Mouse (Mus musculus): ENCODE measurements around the gene Wdr27. TPM values are rescaled to one million over a fixed set of nuclear protein-coding genes. Genes with fewer than 3 reads are reported as not detected.
"Not testable (repeated sequence)": the region's sequence is repeated elsewhere in the genome, so short reads cannot be mapped to it uniquely, and the experiment has no call there.

The Wdr27 gene
- polyA plus RNA-seq, 1 experiment from 2014 or later: 1.3 TPM

GRCm38 (mm10) chr17:14958686-14959327, 15.8 kb upstream of the Wdr27 start:
- Histone ChIP-seq H3K27me3 (no peaks in the 10 kb centered on the region), H3K27ac (peak overlapping the region; percentile 11; the same call in 1 of the 2 replicates), H3K4me3 (replicated peaks) (peak overlapping the region; percentile 85), H3K4me1 (replicated peaks) (peaks cover 32% of the 10 kb centered on the region), H3K9me3 (replicated peaks) (no peaks in the 10 kb centered on the region), H3K4me2 (peak overlapping the region; percentile 83), H3K9ac (peak overlapping the region; percentile 39), H3K36me3 (peaks cover 35% of the 10 kb centered on the region)
- ATAC-seq (ENCODE audit: low read depth): no peak
- DNase-seq: peak; percentile 16
- 33% methylated on average over 5 of the region's 5 CpGs for WGBS (ENCODE audit: insufficient replicate concordance)

- H3K27me3 ChIP-seq: no peaks in the 10 kb centered on the region
- H3K4me1 ChIP-seq (replicated peaks): peaks cover 21% of the 10 kb centered on the region
- no peak overlapping the region for H3K4me3 ChIP-seq (replicated peaks)
- WGBS (ENCODE audit: insufficient replicate concordance): 67% methylated on average over 8 of the region's 8 CpGs
- H3K27ac ChIP-seq: peak overlapping the region; percentile 1; the same call in 1 of the 2 replicates
- ATAC-seq (ENCODE audit: low read depth) (peak; percentile 79), DNase-seq (peak; percentile 15)
- no peak overlapping the region for H3K9ac ChIP-seq
- H3K9me3 ChIP-seq (replicated peaks): no peaks in the 10 kb centered on the region
- H3K4me2 ChIP-seq: no peak overlapping the region
- peaks cover 73% of the 10 kb centered on the region for H3K36me3 ChIP-seq
Measured at GRCm38 (mm10) chr17:14953452-14953851, 10.5 kb upstream of the Wdr27 start.

- H3K4me3 ChIP-seq (replicated peaks): no peak overlapping the region
- 74% methylated on average over 7 of the region's 7 CpGs for WGBS (ENCODE audit: insufficient replicate concordance)
- no peak for ATAC-seq (ENCODE audit: low read depth)
- DNase-seq: no peak
- no peak overlapping the region for H3K27ac ChIP-seq
- no peak overlapping the region for H3K4me2 ChIP-seq
- H3K4me1 ChIP-seq (replicated peaks): peaks cover 26% of the 10 kb centered on the region
- H3K9ac ChIP-seq: no peak overlapping the region
- no peaks in the 10 kb centered on the region for H3K9me3 ChIP-seq (replicated peaks)
- no peaks in the 10 kb centered on the region for H3K27me3 ChIP-seq
- H3K36me3 ChIP-seq: peaks cover 77% of the 10 kb centered on the region
Measured at GRCm38 (mm10) chr17:14949161-14949827, 6.3 kb upstream of the Wdr27 start.

GRCm38 (mm10) chr17:14944551-14944950, 1.6 kb upstream of the Wdr27 start:
- 86% methylated on average over 1 of the region's 1 CpGs for WGBS (ENCODE audit: insufficient replicate concordance)
- H3K9me3 ChIP-seq (replicated peaks): no peaks in the 10 kb centered on the region
- peak overlapping the region; percentile 20 for H3K9ac ChIP-seq
- no peaks in the 10 kb centered on the region for H3K27me3 ChIP-seq
- H3K27ac ChIP-seq: no peak overlapping the region
- peaks cover 32% of the 10 kb centered on the region for H3K4me1 ChIP-seq (replicated peaks)
- peak overlapping the region; percentile 95 for H3K4me2 ChIP-seq
- DNase-seq (no peak), ATAC-seq (ENCODE audit: low read depth) (no peak)
- peaks cover 35% of the 10 kb centered on the region for H3K36me3 ChIP-seq
- no peak overlapping the region; the same call in 1 of the 2 replicates for H3K4me3 ChIP-seq (replicated peaks)

- H3K36me3 ChIP-seq: peaks cover 29% of the 10 kb centered on the region
- H3K4me1 ChIP-seq (replicated peaks): peaks cover 32% of the 10 kb centered on the region
Measured at GRCm38 (mm10) chr17:14943729-14944059, 736 bp upstream of the Wdr27 start.

GRCm38 (mm10) chr17:14942181-14942580, 777 bp downstream of the Wdr27 start:
- Histone ChIP-seq H3K36me3 (peaks cover 18% of the 10 kb centered on the region), H3K4me3 (replicated peaks) (peak overlapping the region; percentile 93), H3K4me1 (replicated peaks) (peaks cover 32% of the 10 kb centered on the region), H3K9ac (peak overlapping the region; percentile 90), H3K4me2 (peak overlapping the region; percentile 95)
- not testable (repeated sequence) for DNase-seq; H3K27me3 ChIP-seq; H3K27ac ChIP-seq; ATAC-seq (ENCODE audit: low read depth); H3K9me3 ChIP-seq (replicated peaks)
- WGBS (ENCODE audit: insufficient replicate concordance): 62% methylated on average over 6 of the region's 6 CpGs

More at GRCm38 (mm10) chr17:14943729-14944059, 736 bp upstream of the Wdr27 start:
- H3K9ac ChIP-seq: peak overlapping the region; percentile 90
- H3K27me3 ChIP-seq: no peaks in the 10 kb centered on the region
- H3K4me3 ChIP-seq (replicated peaks): peak overlapping the region; percentile 93
- WGBS (ENCODE audit: insufficient replicate concordance): 11% methylated on average over 16 of the region's 16 CpGs
- H3K4me2 ChIP-seq: peak overlapping the region; percentile 95
- no peaks in the 10 kb centered on the region for H3K9me3 ChIP-seq (replicated peaks)
- ATAC-seq (ENCODE audit: low read depth) (peak; percentile 6), DNase-seq (no peak)
- peak overlapping the region; percentile 78 for H3K27ac ChIP-seq

- no peaks in the 10 kb centered on the region for H3K9me3 ChIP-seq (replicated peaks)
- 57% methylated on average over 5 of the region's 5 CpGs for WGBS (ENCODE audit: insufficient replicate concordance)
- no peaks in the 10 kb centered on the region for H3K4me1 ChIP-seq (replicated peaks)
- ATAC-seq (ENCODE audit: low read depth) (no peak), DNase-seq (no peak)
- H3K27me3 ChIP-seq: no peaks in the 10 kb centered on the region
- no peak overlapping the region for H3K9ac ChIP-seq
- no peaks in the 10 kb centered on the region for H3K36me3 ChIP-seq
- no peak overlapping the region for H3K4me3 ChIP-seq (replicated peaks)
- no peak overlapping the region for H3K27ac ChIP-seq
- no peak overlapping the region for H3K4me2 ChIP-seq
Measured at GRCm38 (mm10) chr17:14935841-14936605, 6.9 kb downstream of the Wdr27 start.

- ATAC-seq (ENCODE audit: low read depth); H3K4me1 ChIP-seq (replicated peaks); H3K36me3 ChIP-seq; H3K27ac ChIP-seq; H3K9me3 ChIP-seq (replicated peaks); H3K4me3 ChIP-seq (replicated peaks); H3K9ac ChIP-seq; H3K4me2 ChIP-seq; DNase-seq; H3K27me3 ChIP-seq: not testable (repeated sequence)
- WGBS (ENCODE audit: insufficient replicate concordance): 75% methylated on average over 14 of the region's 14 CpGs
Measured at GRCm38 (mm10) chr17:14935280-14935679, 7.7 kb downstream of the Wdr27 start.

- Histone ChIP-seq H3K27ac (no peak overlapping the region), H3K4me2 (no peak overlapping the region), H3K4me3 (replicated peaks) (no peak overlapping the region), H3K9me3 (replicated peaks) (no peaks in the 10 kb centered on the region), H3K4me1 (replicated peaks) (no peaks in the 10 kb centered on the region), H3K36me3 (no peaks in the 10 kb centered on the region), H3K9ac (no peak overlapping the region), H3K27me3 (no peaks in the 10 kb centered on the region)
- DNase-seq (no peak), ATAC-seq (ENCODE audit: low read depth) (no peak)
- 54% methylated on average over 5 of the region's 5 CpGs for WGBS (ENCODE audit: insufficient replicate concordance)
Measured at GRCm38 (mm10) chr17:14931469-14931868, 11.5 kb downstream of the Wdr27 start.

GRCm38 (mm10) chr17:14930697-14931096, 12.3 kb downstream of the Wdr27 start:
- no peaks in the 10 kb centered on the region for H3K27me3 ChIP-seq
- no peak overlapping the region for H3K4me2 ChIP-seq
- no peak overlapping the region for H3K27ac ChIP-seq
- H3K4me3 ChIP-seq (replicated peaks): no peak overlapping the region
- 38% methylated on average over 7 of the region's 7 CpGs for WGBS (ENCODE audit: insufficient replicate concordance)
- H3K9me3 ChIP-seq (replicated peaks): no peaks in the 10 kb centered on the region
- H3K4me1 ChIP-seq (replicated peaks): no peaks in the 10 kb centered on the region
- H3K36me3 ChIP-seq: no peaks in the 10 kb centered on the region
- DNase-seq: no peak
- H3K9ac ChIP-seq: no peak overlapping the region
- no peak for ATAC-seq (ENCODE audit: low read depth)

- WGBS (ENCODE audit: insufficient replicate concordance): 62% methylated on average over 5 of the region's 5 CpGs
- H3K9me3 ChIP-seq (replicated peaks): no peaks in the 10 kb centered on the region
Measured at GRCm38 (mm10) chr17:14928631-14929030, 14.3 kb downstream of the Wdr27 start.

More at GRCm38 (mm10) chr17:14928631-14929030, 14.3 kb downstream of the Wdr27 start:
- no peak overlapping the region for H3K4me3 ChIP-seq (replicated peaks)
- H3K27me3 ChIP-seq: no peaks in the 10 kb centered on the region
- no peak overlapping the region for H3K9ac ChIP-seq
- no peak for DNase-seq
- H3K36me3 ChIP-seq: no peaks in the 10 kb centered on the region
- H3K4me2 ChIP-seq: no peak overlapping the region
- H3K27ac ChIP-seq: no peak overlapping the region
- ATAC-seq (ENCODE audit: low read depth): no peak
- no peaks in the 10 kb centered on the region for H3K4me1 ChIP-seq (replicated peaks)

Measured in liver, embryonic 13.5 days (tissue).